Mouse (Mus musculus): ENCODE results near the gene Noct.

DNA sequence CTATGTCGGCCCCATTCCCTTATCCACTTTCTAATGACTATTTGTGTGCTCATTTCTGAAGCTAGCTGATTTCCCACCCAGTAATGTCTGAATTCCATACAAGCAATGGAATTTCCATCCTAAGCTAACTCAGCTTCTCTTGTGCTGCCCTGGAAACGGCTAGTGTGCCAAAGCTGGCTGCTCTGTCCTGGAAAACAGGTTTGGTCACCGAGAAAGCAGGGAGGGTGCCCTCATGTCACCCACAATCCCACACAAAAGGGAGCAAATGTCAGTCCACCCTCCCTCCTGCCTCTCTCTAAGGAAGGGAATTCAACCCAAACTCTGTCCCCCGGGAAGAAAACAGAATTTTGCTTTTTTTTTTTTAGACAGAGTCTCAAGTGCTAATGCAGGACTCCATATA lies 23.9 kb upstream of the Noct start:
- TF ChIP-seq CTCF (IDR thresholded peaks at IDR 0.05; ENCODE audit: control insufficient read depth, insufficient read depth, insufficient read length) (no peak), MAX (IDR thresholded peaks at IDR 0.05) (no peak), USF1 (IDR thresholded peaks at IDR 0.05; ENCODE audit: low read depth) (no peak), CEBPB (IDR thresholded peaks at IDR 0.05; ENCODE audit: low read depth) (no peak)
